Mouse (Mus musculus) brain, embryonic 18.5 days (tissue): ENCODE measurements around the gene Ccdc153.

Source experiments
- DNase-seq: peaks from one replicate; pipeline ENCODE4 v3.0.0-alpha.2; 2012; ENCODE audit warnings: low read depth, low spot score

Gene Ccdc153

DNA sequence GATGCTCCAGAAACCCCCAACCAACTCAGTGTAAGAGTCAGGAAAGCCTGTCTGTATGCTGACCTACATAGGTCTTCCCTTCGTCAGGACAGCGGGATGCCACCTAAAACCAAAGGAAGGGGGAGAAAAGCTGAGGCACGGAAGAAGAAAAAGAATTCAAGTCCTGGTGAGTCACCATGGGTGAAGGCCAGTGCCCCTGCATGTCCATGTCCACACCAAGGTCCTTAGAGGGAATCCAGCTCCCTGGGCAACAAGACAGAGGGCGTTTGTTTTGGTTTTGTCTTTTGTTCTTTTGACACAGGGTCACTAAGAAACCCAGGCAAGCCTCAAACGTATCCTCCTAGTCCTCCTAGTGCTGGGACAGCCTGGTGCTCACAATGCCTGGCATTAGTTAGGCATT, 435 bp downstream of the Ccdc153 start:
- no peak for DNase-seq

DNA sequence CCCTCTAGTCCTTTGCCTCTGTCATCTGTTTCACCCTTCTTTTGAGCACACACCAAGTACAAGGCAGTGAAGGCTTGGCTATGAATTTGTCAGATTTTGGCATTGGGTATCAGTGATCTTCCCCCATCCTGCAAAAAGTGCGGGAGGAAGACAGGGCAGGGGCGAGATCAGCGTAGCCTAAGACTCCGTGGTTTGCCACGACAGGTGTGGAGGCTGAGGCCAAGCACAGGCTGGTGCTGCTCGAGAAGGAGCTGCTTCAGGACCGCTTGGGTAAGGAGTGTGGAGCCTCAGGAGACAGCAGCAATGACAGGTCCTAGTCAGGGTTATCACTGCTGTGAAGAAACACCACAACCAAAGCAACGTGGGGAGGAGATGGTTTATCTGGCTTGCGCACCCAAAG, 942 bp downstream of the Ccdc153 start:
- DNase-seq, result no peak

DNA sequence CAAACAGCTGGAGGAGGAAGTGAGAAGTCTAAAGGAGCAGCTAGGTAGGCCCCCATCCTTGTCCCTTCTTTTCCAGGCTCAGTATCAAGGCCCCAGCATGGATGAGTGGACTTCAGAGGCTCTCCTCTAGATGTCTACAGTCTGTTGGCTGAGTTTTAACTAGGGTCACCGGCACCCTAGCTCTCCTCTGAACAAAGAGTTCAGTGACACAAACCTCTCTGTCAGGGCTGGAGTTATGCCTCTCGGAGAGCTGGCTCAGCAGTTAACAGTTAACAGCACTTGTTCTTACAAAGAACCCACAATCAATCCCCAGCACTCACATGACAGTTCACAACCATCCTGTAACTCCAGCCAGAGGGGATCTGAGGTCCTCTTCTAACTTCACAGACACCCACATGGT, 3.1 kb downstream of the Ccdc153 start:
- DNase-seq, result no peak

DNA sequence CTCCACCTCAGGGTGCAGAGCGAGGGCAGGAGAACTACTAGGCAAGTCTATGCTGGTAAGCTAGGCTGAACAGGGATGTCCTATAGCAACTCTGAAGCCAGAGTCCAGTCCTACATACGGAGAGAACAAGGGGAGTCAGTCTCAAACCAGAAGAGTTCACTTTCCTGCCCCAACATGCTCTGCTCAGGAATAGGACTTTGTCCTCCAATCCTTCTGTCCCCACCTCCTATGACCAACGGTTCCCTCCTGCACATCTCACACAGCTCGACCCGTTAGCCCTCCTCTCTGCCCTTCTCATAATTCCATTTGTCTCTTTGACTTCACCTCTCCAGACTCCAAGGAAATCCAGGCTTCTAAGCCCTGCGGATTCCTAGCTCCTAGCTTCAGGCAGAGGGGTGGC, 7.4 kb downstream of the Ccdc153 start:
- no peak for DNase-seq

DNA sequence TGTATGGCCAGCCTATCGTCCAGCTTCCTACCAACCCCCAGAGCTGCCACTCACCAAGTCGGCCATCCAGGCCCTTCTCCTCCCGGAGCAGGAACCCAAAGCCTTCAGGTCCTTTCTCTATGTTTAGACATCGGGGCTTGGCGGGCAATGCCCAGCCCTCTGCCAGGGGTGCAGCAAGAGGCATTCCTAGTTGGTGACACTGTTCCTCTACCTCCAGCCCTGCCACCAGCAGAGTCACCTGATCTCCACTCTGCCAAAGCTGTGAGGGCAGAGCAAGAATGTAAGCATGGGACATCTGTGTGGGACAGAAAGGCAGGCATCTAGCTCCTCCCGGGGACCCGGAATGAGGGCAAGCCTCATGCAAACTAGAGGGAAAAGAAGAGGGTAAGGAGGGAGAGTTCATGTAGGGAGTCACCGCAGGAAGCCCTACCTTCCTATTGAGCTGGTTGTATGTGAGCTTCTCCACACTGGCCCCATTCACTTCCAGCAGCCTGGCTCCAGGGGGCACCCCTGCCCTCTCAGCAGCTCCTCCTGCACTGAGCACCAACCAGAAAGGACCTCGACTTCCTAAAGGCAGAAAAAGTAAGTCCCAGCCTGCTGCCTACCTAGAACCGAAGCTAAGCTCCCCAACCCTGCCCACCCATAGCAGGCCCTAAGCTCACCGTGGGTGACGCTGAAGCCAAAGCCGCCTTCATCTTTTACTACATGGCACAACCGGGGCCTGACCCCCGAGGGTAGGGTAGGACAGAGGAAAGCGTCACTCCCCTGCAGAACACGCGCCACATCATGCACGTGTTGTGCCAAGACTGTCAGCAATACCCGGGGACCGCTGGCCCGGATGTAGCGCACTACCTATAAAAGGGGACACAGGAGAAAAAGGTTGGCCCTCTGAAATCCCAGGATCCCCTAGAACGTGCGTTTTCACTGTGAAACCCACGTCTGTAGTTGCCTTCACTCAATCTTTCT, 9.0 kb downstream of the Ccdc153 start:
- DNase-seq, result no peak

DNA sequence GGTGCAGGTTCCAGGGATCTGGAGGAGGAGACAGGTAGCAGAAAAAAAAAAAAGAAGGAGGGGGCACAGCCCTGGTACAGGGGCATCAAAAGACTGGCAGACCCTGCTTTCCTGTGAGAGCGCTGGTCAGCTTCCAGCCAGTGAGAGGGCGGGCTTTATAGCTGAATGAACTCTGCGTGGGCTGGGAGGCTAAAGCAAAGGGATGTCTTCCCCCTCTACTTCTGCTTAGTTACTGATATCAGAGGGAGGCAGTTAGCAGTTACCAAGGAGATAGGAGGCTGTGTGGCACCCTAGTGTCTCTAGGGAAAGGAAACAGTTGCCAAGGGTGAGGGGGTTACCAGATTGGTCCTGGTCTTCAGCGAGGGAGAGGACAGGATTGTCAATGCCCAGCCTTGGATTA, 10.0 kb downstream of the Ccdc153 start:
- no peak for DNase-seq

DNA sequence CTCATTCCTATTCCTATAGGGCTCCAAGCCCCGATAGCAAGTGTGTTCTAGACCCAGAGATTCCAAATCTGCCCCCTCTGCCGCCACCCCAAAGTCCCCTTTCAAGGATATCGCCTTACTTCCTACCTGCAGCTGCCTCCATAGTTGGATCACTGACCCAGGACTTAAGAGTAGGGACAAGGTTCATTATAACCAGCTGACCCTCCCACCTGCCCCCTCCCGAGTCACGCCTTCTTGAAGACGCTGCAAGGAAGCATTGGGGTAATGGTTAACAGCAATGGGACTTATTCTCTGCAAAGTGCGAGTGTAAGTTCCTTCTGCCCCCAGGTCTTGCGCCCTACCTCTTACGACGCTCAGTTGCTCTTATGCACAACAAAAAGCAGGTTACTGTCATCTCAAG, 10.8 kb downstream of the Ccdc153 start, which contains the start of gene Pdzd3:
Pdzd3 (minus strand) TSS at position 158 of the 400 bp plus-strand sequence.
- DNase-seq, result no peak

DNA sequence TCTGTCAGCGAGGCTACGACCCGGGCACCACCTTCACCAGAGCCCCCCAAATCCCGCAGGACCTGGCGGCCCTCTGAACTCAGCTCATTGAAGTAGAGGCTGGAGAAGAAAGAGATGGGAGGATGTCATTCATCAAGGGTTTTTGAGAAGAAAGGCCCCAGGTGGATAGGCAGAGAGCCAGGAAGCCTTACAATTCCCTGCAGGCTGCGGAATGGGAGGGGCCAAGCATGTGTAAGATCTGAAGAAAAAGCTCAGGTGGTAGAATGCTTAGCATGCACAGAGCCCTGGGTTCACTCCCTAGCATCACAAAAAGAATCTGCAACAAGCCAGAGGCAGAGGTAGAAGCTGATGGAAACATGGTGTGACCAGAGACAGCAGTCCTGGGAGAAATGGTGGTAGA, 13.0 kb downstream of the Ccdc153 start:
- no peak for DNase-seq

DNA sequence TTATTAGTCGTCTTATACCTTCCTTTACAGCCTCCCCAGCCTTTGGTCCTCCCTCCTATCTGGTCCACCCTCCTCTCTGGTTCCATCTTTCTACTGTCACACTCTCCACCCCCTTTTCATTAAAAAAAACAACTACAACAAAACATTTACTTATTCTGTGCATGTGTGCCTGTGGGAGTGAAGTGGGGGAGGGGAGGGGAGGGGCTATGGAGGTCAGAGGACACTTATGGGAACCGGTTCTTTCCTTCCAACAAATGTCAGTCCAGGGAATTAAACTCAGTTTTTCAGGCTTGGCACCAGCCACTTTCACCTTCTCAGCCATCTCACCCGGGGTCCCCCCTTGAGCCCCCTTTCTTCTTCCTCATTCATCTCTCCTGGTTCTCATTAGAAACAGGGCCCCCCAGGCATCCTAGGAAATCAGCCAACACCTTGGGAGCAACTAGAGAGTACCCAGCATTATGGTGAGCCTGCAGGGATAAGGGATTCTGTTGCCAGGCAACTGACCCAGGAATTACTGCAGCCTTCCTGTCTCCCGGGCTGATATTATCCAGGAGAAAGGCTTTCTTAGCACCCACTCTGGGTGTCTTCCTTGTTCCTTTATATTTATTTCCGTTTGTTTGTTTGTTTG, 14.1 kb downstream of the Ccdc153 start:
- no peak for DNase-seq

DNA sequence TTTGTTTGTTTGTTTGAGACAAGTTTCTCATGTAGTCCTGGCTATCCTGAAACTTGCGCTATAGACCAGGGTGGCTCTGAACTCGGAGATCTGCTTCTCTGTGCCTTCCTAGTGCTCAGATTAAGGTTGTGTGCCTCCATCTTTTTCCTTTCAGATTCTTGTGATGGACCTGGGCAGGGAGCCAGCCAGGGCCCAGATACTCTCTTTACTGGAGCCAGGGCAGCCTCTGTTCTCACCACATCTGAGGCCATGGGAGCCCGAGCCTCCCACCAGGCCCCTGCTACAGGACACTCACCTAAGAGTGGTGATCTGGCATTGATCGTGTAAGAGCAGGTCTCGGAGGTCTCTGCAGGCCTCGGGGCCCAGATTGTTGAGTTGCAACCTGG, 14.7 kb downstream of the Ccdc153 start:
- no peak for DNase-seq

DNA sequence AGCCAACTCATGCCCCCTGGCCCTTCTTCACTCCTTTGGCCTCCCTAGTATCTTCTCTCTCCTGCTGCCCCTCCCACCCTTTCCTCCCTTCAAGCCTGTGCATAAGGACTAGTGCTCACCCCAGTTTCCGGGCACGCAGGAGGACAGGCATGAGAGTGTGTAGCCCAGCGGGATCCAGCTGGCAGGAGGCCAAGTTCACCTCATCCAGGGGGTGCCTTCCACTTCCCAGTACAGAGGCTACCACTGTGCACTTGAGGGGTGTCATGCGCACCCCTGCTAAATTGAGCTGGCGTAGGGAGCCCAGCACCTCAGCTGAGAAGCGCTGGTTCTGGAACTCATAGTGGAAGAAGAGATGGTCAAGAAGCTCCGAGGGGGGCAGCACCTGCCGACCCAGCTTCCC, 15.7 kb downstream of the Ccdc153 start:
- no peak for DNase-seq

DNA sequence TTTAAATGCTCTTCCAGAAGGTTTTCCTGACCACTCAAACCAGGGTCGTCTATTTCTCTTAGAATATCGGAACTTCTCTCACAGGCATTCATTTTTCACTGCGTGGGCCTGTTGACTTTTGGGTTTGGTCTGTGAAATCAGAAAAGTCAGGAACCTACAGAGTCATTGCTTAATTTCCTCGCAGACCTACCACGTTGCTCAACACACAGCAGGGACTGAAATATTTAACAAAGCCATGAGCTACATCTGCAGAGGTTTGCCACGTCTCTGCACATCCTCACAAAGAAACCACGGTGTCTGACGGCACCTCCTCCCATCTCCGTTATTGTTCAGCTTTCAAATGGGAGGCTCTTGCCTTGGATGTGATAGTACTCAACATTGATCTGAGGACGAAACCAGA, 18.5 kb downstream of the Ccdc153 start:
- DNase-seq, result no peak

DNA sequence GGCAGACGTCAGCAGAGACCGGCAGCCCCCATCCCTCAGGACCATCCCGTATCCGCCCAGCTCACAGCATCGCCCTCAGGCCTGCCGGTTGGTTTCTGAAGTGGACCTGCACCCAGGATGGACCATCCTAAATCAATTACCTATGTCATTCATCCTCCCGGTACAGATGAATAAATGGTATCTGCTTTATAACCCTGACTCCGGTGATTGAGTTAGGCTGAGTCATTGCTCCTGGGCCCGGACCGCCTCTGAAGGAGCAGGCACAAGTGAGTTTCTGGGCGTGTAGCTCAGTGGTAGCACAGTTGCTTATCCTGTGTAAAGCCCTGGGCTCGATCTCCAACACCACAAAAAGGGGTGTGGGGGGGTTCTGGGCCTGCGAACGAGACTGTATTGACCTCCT, 20.9 kb downstream of the Ccdc153 start:
- no peak for DNase-seq

DNA sequence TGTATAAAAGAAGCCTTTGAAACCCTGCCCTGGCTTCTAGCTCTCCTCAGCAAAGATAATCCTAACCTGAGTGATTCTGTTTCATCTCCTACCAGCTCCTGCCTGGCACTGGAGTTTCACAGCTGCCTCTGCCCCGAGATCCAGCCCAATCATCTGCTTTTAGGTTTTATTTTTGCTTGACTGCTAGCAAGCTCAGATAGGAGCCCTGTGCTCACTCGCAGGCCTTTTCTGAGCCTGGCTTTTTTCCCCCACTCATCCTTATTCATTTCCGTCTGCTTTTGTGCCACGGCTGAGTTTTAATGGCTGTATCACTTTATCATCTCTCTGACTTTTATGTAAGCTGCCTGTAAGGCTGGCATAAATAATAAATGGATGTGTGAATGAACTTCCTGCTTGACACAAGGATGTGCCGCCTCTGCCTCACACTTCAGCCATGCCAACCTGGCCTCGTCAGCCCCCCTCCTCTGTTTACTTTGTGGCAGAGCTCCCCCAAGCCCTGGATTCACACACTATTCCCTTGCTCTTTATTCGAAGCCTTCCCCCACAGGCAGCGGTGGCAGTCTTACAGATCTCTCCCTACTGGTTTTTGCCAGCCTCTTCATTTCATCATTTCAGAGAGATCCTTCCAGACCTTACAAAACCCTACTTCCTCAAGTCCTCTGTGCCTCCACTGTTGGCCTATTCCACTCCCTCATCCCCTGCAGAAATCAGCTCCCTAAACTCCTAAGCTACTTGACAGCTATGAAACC, 26.2 kb downstream of the Ccdc153 start:
- no peak for DNase-seq

DNA sequence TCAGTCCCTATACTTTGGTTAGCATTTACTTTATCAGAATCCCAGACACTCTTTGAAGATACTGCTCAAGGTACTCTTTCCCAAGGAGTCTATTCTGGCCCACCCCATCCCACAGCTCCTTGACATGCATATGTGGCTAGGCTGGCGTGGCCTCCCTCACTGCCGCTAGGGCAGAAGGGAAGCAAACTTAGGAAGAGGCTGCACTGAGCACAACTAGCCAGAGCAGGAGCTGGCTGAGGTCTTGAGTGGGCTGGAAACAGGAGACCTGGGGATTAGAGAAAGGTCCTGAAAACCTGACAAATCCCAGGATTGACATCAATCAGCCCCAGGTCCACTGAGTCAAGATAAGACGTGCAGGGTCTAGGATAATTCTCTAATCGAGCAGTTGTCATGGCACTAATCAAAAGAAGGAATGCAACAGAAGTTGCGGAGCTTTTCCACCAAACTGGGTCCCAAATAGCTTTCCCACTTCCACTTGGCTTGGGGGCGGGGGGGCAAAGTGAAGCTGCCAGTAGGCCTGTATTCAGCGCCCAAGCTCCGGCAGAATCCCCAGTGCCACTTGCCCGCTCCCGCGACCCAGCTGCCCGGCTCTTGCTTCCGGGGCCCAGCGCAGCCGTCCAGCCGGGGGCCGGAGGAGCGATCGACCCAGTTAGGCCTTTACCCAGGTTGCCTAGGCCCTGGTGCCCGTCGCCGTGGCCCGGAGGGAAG, 27.0 kb downstream of the Ccdc153 start:
- no peak for DNase-seq

DNA sequence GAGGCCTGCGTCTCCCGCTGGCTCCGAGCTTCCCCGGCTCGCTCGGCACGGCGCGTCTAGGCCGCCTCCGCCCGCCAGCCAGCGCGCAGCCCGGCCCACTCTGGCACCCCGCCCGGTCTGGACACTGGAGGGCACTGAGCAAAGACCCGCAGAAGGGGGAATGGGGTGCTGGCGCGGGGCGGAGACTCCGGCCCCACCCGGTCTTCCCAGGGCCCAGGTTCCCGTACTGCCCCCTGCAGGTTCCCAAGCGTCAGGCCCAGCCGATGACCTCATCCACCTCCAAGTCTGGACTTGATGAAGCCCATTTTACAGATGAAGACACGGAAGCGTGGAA, 27.5 kb downstream of the Ccdc153 start:
- no peak for DNase-seq

DNA sequence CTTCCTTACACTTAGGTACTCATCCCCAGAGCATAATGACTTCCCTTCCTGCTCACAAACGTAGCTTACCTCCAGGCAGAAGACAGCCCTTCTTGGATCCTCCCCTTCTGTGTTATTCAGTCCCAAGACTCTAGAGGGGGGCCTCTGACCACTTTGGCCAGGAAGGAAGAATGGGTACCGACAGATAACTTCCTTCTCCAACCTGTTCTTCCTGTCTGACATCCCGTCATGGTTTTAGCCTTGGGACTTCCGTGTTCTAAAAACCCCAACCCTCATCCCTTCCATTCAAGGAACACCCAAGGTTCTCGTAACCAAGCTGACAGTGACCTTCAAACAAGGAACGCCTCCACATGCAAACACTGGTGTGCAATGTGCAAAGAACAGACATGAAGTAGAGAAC, 28.0 kb downstream of the Ccdc153 start, which contains the start of gene Nlrx1:
Nlrx1 (minus strand) TSS at position 168 of the 400 bp plus-strand sequence.
- DNase-seq, result no peak

DNA sequence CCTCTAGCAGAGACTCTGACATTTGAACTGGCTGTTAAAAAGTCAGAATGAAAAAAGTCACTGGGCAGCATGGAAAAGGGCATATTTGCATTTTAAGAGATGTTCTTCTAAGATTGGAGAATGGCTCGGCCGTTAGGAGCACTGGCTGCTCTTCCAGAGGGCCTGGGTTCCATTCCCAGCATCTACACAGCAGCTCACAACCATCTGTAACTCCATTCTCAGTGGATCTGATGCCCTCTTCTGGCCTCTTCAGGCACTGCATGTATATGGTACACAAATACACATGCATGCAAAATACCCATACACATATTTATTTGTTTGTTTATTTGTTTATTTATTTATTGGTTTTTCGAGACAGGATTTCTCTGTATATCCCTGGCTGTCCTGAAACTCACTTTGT, 28.6 kb downstream of the Ccdc153 start:
- DNase-seq, result no peak

DNA sequence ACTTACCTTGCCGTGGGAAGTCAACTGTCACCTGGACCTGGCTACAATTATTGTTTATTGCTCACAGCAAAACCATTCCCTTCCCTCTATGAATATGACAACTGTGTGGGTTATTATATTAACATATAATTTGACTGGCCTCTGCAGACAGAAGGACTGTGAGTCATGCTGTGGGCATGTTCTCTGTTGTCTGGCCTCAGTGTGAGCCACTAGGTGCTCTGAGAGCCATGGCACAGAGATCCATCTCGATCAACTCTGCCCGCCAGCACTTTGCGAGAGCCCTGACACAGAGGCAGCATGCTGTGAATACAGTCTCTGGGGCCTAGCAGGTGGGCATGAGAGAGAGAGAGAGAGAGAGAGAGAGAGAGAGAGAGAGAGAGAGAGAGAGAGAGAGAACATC, 29.5 kb downstream of the Ccdc153 start:
- DNase-seq, result no peak

DNA sequence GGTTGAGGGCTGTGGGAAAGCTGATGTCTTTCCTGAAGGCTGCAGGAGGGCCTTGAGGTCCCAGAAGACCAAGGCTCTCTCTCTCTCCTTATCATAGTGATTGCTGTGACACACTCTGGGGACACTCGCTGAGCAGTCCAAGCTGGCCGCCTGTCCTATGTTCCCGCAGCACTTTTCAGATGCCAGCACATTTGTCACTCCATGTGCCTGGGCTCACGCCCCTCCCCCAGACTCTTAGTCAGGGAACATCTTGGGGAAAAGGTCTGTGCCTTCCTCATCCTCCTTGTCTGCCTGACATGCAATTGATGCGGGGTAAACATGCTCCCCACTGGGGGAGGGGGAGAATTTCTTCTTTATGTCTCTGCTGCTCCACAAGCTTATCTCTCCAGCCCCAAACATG, 42.7 kb downstream of the Ccdc153 start:
- DNase-seq, result no peak

DNA sequence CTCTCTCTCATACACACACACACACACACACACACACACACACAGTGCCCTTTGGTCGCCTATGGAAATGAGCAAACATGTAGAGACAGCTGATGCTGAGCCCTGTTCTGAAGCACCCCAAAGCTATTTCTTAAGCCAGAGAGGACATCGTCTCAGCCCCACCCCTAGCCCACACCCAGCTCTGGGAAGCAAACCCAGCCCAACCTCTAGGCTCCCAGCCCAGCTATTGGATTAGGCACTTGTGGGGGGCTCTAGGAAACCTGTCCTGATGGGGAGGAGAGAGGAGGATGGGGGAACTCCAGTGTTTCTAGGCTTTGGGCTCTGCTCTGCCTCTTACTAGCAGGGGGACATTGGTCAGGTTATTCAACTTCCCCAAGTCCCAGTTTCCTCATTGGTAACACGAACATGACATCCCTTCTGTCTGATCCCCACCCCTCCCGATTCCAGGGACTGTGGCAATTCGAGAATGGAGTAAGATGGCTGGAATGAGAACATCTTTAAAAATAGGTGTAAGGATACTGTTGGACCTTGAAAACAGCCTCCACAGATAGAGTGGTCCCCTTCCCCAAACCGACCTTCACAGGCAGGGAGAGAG, 45.9 kb downstream of the Ccdc153 start:
- no peak for DNase-seq
